Mouse (Mus musculus): Measurements from ENCODE around the gene Lsamp. TPM values are rescaled to one million over a fixed set of nuclear protein-coding genes. Genes with fewer than 3 reads are reported as not detected.

The Lsamp gene
- total and polyA plus RNA-seq, 2 experiments from 2014 or later: 0.61 to 0.95 TPM

GRCm38 (mm10) chr16:41935701-41936100, 1951.5 kb downstream of the Lsamp start:
- H3K9ac ChIP-seq (replicated peaks; ENCODE audit: low read depth, low read length): no peak overlapping the region
- WGBS: 45% methylated on average over 2 of the region's 2 CpGs
- no peaks in the 10 kb centered on the region for H3K36me3 ChIP-seq (replicated peaks; ENCODE audit: control insufficient read depth, insufficient read depth, low read length)
- no peaks in the 10 kb centered on the region for H3K27me3 ChIP-seq (ENCODE audit: control insufficient read depth, insufficient read depth, low read length)
- no peaks in the 10 kb centered on the region for H3K4me1 ChIP-seq (ENCODE audit: control insufficient read depth, insufficient read depth)
- H3K4me3 ChIP-seq (ENCODE audit: low read depth, low read length): no peak overlapping the region
- no peak for DNase-seq (ENCODE audit: low spot score)
- no peak for ATAC-seq (ENCODE audit: insufficient read depth, low read depth)
- no peak for TF ChIP-seq EP300 (IDR thresholded peaks at IDR 0.05; ENCODE audit: low read depth)
- no peaks in the 10 kb centered on the region for H3K9me3 ChIP-seq (replicated peaks; ENCODE audit: control insufficient read depth, low read length)
- no peak overlapping the region for H3K4me2 ChIP-seq (ENCODE audit: low read depth, low read length)
- H3K27ac ChIP-seq (ENCODE audit: low read depth): no peak overlapping the region

- TF ChIP-seq EP300 (IDR thresholded peaks at IDR 0.05; ENCODE audit: low read depth): no peak
- Histone ChIP-seq H3K4me3 (ENCODE audit: low read depth, low read length) (no peak overlapping the region), H3K27me3 (ENCODE audit: control insufficient read depth, insufficient read depth, low read length) (no peaks in the 10 kb centered on the region), H3K36me3 (replicated peaks; ENCODE audit: control insufficient read depth, insufficient read depth, low read length) (no peaks in the 10 kb centered on the region), H3K4me2 (ENCODE audit: low read depth, low read length) (no peak overlapping the region), H3K27ac (ENCODE audit: low read depth) (no peak overlapping the region), H3K9ac (replicated peaks; ENCODE audit: low read depth, low read length) (no peak overlapping the region), H3K9me3 (replicated peaks; ENCODE audit: control insufficient read depth, low read length) (no peaks in the 10 kb centered on the region), H3K4me1 (ENCODE audit: control insufficient read depth, insufficient read depth) (no peaks in the 10 kb centered on the region)
- DNase-seq (ENCODE audit: low spot score) (no peak), ATAC-seq (ENCODE audit: insufficient read depth, low read depth) (no peak)
- WGBS: 68% methylated on average over 3 of the region's 3 CpGs
Observed at GRCm38 (mm10) chr16:41936908-41937595, 1952.9 kb downstream of the Lsamp start.

- WGBS: 91% methylated on average over 1 of the region's 1 CpGs
- no peaks in the 10 kb centered on the region for H3K4me1 ChIP-seq (ENCODE audit: control insufficient read depth, insufficient read depth)
- no peak overlapping the region for H3K27ac ChIP-seq (ENCODE audit: low read depth)
- H3K4me3 ChIP-seq (ENCODE audit: low read depth, low read length): no peak overlapping the region
- no peaks in the 10 kb centered on the region for H3K27me3 ChIP-seq (ENCODE audit: control insufficient read depth, insufficient read depth, low read length)
- no peaks in the 10 kb centered on the region for H3K36me3 ChIP-seq (replicated peaks; ENCODE audit: control insufficient read depth, insufficient read depth, low read length)
- no peaks in the 10 kb centered on the region for H3K9me3 ChIP-seq (replicated peaks; ENCODE audit: control insufficient read depth, low read length)
- ATAC-seq (ENCODE audit: insufficient read depth, low read depth): no peak
- no peak overlapping the region for H3K4me2 ChIP-seq (ENCODE audit: low read depth, low read length)
- no peak for DNase-seq (ENCODE audit: low spot score)
- TF ChIP-seq EP300 (IDR thresholded peaks at IDR 0.05; ENCODE audit: low read depth): no peak
- TF ChIP-seq CTCF (IDR thresholded peaks at IDR 0.05; ENCODE audit: low read depth): no peak
- H3K9ac ChIP-seq (replicated peaks; ENCODE audit: low read depth, low read length): no peak overlapping the region
Observed at GRCm38 (mm10) chr16:41937596-41937990, 1953.4 kb downstream of the Lsamp start.

GRCm38 (mm10) chr16:41938258-41938657, 1954.1 kb downstream of the Lsamp start:
- TF ChIP-seq EP300 (IDR thresholded peaks at IDR 0.05; ENCODE audit: low read depth) (no peak), CTCF (IDR thresholded peaks at IDR 0.05; ENCODE audit: low read depth) (no peak)
- Histone ChIP-seq H3K27ac (ENCODE audit: low read depth) (no peak overlapping the region), H3K4me2 (ENCODE audit: low read depth, low read length) (no peak overlapping the region), H3K27me3 (ENCODE audit: control insufficient read depth, insufficient read depth, low read length) (no peaks in the 10 kb centered on the region), H3K4me1 (ENCODE audit: control insufficient read depth, insufficient read depth) (no peaks in the 10 kb centered on the region), H3K9ac (replicated peaks; ENCODE audit: low read depth, low read length) (no peak overlapping the region), H3K36me3 (replicated peaks; ENCODE audit: control insufficient read depth, insufficient read depth, low read length) (no peaks in the 10 kb centered on the region), H3K9me3 (replicated peaks; ENCODE audit: control insufficient read depth, low read length) (no peaks in the 10 kb centered on the region), H3K4me3 (ENCODE audit: low read depth, low read length) (no peak overlapping the region)
- WGBS: 74% methylated on average over 5 of the region's 5 CpGs
- no peak for ATAC-seq (ENCODE audit: insufficient read depth, low read depth)
- no peak for DNase-seq (ENCODE audit: low spot score)

- Histone ChIP-seq H3K4me3 (ENCODE audit: low read depth, low read length) (no peak overlapping the region), H3K9ac (replicated peaks; ENCODE audit: low read depth, low read length) (no peak overlapping the region), H3K9me3 (replicated peaks; ENCODE audit: control insufficient read depth, low read length) (no peaks in the 10 kb centered on the region), H3K27me3 (ENCODE audit: control insufficient read depth, insufficient read depth, low read length) (no peaks in the 10 kb centered on the region), H3K4me1 (ENCODE audit: control insufficient read depth, insufficient read depth) (no peaks in the 10 kb centered on the region), H3K4me2 (ENCODE audit: low read depth, low read length) (no peak overlapping the region), H3K36me3 (replicated peaks; ENCODE audit: control insufficient read depth, insufficient read depth, low read length) (no peaks in the 10 kb centered on the region), H3K27ac (ENCODE audit: low read depth) (no peak overlapping the region)
- WGBS: 74% methylated on average over 7 of the region's 7 CpGs
- DNase-seq (ENCODE audit: low spot score): no peak
- TF ChIP-seq EP300 (IDR thresholded peaks at IDR 0.05; ENCODE audit: low read depth) (no peak), CTCF (IDR thresholded peaks at IDR 0.05; ENCODE audit: low read depth) (no peak)
- no peak for ATAC-seq (ENCODE audit: insufficient read depth, low read depth)
Observed at GRCm38 (mm10) chr16:41941591-41942315, 1957.6 kb downstream of the Lsamp start.
